Mouse (Mus musculus) myocyte (in vitro differentiated cells): ENCODE data around the gene Sprr2a2. TPM values are rescaled to one million over a fixed set of nuclear protein-coding genes. Genes with fewer than 3 reads are reported as not detected.
"Not testable (repeated sequence)": the region's sequence is repeated elsewhere in the genome, so short reads cannot be mapped to it uniquely, and the experiment has no call there.

ENCODE experiments used
- H3K27me3 ChIP-seq: one replicate; pipeline ENCODE4 v1.6.1; 2011; ENCODE audit not compliant: control insufficient read depth, insufficient read depth, insufficient read length
- H3K36me3 ChIP-seq: one replicate; pipeline ENCODE4 v1.6.1; 2011; ENCODE audit not compliant: control insufficient read depth, insufficient read depth
- H3K4me2 ChIP-seq: one replicate; pipeline ENCODE4 v1.6.1; 2011; ENCODE audit warnings: low read depth, control low read depth
- H3K4me3 ChIP-seq: one replicate; pipeline ENCODE4 v1.5.1; 2011; ENCODE audit warnings: mild to moderate bottlenecking, control low read depth, moderate library complexity
- H3K79me2 ChIP-seq: one replicate; pipeline ENCODE4 v1.6.1; 2011; ENCODE audit not compliant: control insufficient read depth, insufficient read depth
- H3ac ChIP-seq: one replicate; pipeline ENCODE4 v1.6.1; 2011; ENCODE audit not compliant: control insufficient read depth, insufficient read length
- polyA plus RNA-seq: library from polyadenylated mRNA; unstranded; fragments of >200 nt; fragmentation: generic; extraction: Trizol; gene quantifications from one replicate; pipeline ENCODE4 v1.2.1, GENCODE M21; 2012; ENCODE audit warnings: missing spikeins

The Sprr2a2 gene
- polyA plus RNA-seq, 1 experiment = 2.1 TPM

DNA sequence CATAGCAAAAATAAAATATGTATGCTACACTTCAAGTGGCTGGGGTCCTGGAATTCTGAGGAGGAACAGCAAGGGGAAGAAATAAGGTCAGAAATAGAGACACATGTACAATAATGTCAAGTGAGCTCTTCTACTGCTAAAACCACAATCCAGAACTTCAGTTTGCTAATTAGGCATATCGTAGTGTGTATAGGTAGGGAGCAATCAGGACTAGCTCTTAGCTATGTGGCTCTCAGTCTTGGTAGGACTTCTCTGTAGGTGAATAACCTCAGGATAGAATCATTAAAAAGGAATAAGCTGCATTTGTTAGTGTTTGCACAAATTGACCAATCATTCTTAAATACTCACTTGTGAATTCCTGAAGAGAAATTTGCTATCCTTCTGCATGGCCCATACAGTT is 58.3 kb downstream of the Sprr2a2 start:
- H3K4me3 ChIP-seq = not testable (repeated sequence)

DNA sequence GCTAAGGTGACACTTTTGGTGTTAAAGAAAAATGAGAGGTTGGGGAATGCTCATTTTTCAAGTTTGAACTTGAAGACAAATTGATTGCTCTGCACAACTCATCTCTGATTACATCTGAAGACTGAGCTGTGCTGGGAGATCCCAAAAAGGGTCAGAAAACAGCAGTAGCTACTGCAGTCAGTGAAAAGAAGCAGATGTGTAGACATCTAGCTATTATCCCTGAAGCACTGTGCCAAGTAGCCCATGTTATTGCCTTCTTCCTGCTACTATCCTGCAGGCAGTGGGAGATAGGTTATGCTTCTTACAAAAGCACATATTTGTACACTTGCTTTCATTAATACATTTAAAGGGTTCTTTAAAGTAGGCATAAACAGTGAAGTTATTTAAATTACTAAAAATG is 63.9 kb downstream of the Sprr2a2 start:
- H3ac ChIP-seq, H3K79me2 ChIP-seq, H3K36me3 ChIP-seq, H3K27me3 ChIP-seq, H3K4me2 ChIP-seq, H3K4me3 ChIP-seq: not testable (repeated sequence)

More for the DNA sequence above, 58.3 kb downstream of the Sprr2a2 start:
- H3K4me2 ChIP-seq, H3K36me3 ChIP-seq, H3K27me3 ChIP-seq, H3ac ChIP-seq, H3K79me2 ChIP-seq: not testable (repeated sequence)

DNA sequence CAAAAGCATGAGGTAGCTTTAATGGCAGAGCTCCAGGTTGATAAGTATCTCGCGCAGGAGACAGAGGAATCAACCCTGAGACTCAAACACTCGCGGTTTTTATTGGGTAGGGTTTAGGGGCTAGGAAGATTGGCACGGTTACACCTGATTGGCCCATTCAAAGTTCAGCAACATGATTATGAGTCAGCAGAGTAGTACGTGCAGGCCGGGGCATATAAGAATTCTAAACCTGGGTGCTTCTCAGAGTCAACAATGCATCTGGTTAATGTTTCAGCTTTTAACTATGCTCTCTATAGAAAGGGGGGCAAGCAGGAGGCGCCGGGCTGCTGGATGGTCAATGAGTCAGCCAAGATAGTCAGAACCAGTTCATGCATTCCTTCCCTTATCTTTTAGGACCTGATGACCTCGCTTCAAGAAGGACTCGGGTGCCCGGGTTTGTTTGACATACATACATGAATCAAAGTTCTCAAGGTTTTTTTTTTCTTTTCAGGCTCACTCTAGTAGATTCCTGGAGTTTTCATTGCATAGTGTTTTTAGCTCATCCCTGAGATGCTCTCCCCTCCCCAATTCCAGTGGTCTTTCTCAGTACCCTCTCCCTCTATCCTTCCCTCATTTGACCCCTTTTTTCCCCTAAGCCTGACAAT is 65.4 kb downstream of the Sprr2a2 start:
- not testable (repeated sequence) for H3K79me2 ChIP-seq, H3ac ChIP-seq, H3K4me3 ChIP-seq, H3K36me3 ChIP-seq, H3K4me2 ChIP-seq, H3K27me3 ChIP-seq

DNA sequence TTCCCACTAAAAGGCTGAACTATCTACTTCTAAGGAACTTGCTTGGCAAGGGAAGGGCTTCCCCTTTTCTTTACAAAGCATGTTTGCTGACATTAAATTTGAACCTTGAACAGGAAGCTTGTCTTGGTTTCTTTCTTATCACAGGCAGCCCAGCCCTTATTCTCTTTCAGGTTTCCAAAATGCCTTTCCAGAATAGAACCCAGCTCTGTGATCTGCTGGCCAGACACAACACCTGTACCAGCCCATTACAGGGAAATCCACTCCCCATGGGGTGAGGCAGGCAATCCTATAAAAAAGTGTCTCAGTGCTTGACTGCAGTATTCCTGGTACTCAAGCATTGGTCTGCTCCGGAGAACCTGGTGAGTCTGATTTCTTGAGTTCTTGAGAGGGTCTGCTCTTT is 69.4 kb downstream of the Sprr2a2 start, which contains the start of gene Sprr2a3:
TSS of gene Sprr2a3 (plus strand) at position 317 of the 400 bp plus-strand sequence.
- H3K4me3 ChIP-seq, H3ac ChIP-seq, H3K4me2 ChIP-seq, H3K36me3 ChIP-seq, H3K27me3 ChIP-seq, H3K79me2 ChIP-seq: not testable (repeated sequence)

DNA sequence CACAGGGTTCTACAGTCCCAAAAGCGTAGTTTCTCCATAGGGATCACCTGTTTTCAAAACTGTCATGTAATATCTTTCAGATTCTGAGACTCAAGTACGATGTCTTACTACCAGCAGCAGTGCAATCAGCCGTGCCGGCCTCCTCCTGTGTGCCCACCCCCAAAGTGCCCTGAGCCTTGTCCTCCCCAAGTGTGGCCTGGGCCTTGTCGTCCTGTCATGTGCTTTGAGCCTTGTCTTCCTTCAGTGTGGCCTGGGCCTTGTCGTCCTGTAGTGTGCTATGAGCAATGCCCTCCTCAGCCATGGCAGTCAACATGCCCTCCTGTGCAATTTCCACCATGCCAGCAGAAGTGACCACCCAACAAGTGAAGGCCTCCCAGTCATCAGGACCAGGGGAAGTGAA is 72.8 kb downstream of the Sprr2a2 start:
- not testable (repeated sequence) for H3K4me2 ChIP-seq, H3K79me2 ChIP-seq, H3ac ChIP-seq, H3K36me3 ChIP-seq, H3K27me3 ChIP-seq, H3K4me3 ChIP-seq

Other genes with a start within 250 kb of the Sprr2a2 start
- gene Pglyrp3, start 201.3 kb upstream of the Sprr2a2 start, polyA plus RNA-seq = not detected
- 0.36 TPM for gene Lor, start 132.8 kb upstream of the Sprr2a2 start, polyA plus RNA-seq
- 0.40 TPM for gene Prr9, start 92.0 kb upstream of the Sprr2a2 start, polyA plus RNA-seq
- gene Lelp1, start 73.2 kb upstream of the Sprr2a2 start, polyA plus RNA-seq = not detected
- gene Sprr2a1, start 121 bp upstream of the Sprr2a2 start, polyA plus RNA-seq = not detected
- gene Sprr2a3, start 69.5 kb downstream of the Sprr2a2 start, polyA plus RNA-seq = 0.25 TPM
- gene Sprr2b, start 100.7 kb downstream of the Sprr2a2 start, polyA plus RNA-seq = 0.06 TPM
- not detected for gene Sprr2d, start 123.2 kb downstream of the Sprr2a2 start, polyA plus RNA-seq
- gene Sprr2e, start 136.2 kb downstream of the Sprr2a2 start, polyA plus RNA-seq = not detected
- not detected for gene Sprr2f, start 149.3 kb downstream of the Sprr2a2 start, polyA plus RNA-seq
- 0.06 TPM for gene Sprr2h, start 169.8 kb downstream of the Sprr2a2 start, polyA plus RNA-seq
- gene Sprr2i, start 192.1 kb downstream of the Sprr2a2 start, polyA plus RNA-seq = not detected
- gene Sprr2j-ps, start 202.2 kb downstream of the Sprr2a2 start, polyA plus RNA-seq = not detected
- gene Gm9774, start 213.5 kb downstream of the Sprr2a2 start, polyA plus RNA-seq = 13.6 TPM
- 2.8 TPM for gene Sprr2k, start 216.7 kb downstream of the Sprr2a2 start, polyA plus RNA-seq
- gene Sprr1b, start 222.9 kb downstream of the Sprr2a2 start, polyA plus RNA-seq = 0.05 TPM
- not detected for gene Sprr3, start 242.8 kb downstream of the Sprr2a2 start, polyA plus RNA-seq